Mouse (Mus musculus): ENCODE data around the gene Mybpc2. TPM values are rescaled to one million over a fixed set of nuclear protein-coding genes. Genes with fewer than 3 reads are reported as not detected.

The Mybpc2 gene
- polyA plus RNA-seq, 1 experiment, result not detected

DNA sequence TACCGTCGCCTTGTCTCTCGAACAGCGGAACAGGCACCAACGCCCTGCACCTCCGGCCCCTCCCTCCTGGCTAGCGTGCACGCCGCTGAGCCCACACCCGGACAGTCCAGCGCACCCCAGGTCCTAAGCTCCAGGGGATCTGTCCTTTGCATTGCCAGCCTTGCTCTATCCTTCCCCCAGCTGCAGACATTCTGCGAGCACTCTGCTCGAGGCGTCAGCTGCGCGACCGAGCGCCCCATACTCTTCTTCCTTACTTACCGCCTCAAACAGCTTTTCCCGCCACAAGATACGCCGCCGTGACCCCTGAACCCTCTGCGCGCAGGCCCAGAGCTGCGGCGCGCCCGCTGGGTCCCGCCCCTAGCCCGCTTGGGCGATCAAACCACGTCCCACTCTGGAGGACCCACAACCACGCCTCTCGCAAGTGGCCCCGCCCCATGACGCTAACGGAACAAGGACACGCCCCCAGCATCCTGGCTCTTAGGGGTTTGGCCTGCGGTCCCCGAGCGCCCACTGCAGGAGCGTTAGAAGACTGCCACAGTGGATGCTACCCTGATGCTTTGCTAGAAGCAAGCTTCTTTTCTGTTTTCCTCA, 24.1 kb upstream of the Mybpc2 start, which contains the start of gene Pold1:
Gene Pold1, minus strand, starts transcription at position 353 of the 591 bp plus-strand sequence.
- H3K4me3 ChIP-seq (ENCODE audit: insufficient read depth, low read length), result peak within 1 kb of the TSS; percentile 68
- 0 out of 2 replicates have a peak, but pooled peaks cover 2% of the 10 kb centered on the region for H3K4me1 ChIP-seq (ENCODE audit: control insufficient read depth, insufficient read depth, low read length)
- peak within 1 kb of the TSS; percentile 37 for H3K27ac ChIP-seq (ENCODE audit: insufficient read depth, low read depth, low read length)
- TF ChIP-seq POLR2A (IDR thresholded peaks at IDR 0.05; ENCODE audit: borderline replicate concordance, low read depth, low read length) (no peak), CTCF (IDR thresholded peaks at IDR 0.05; ENCODE audit: low read depth, low read length) (0 out of 2 replicates have a peak, but pooled peaks have one; percentile 15)

DNA sequence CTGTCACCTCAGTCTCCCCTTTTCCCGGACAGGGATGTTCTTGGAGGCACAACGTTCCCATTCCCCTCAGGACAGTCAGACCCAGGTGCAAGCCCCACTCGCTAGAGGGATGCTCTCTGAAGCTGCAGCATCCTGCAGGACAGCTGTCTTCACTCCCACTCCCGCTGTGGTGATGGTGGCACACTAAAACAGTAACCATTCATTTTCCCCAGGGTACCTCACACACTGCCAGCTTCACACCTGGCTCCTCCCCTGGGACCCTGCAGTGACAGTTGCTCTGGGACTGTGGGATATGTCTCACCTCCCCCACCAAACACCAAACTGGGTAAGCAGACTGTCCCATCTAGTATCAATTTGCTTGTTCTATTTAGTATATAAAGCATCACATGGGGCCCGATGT, 23.3 kb upstream of the Mybpc2 start:
- Histone ChIP-seq H3K4me3 (ENCODE audit: insufficient read depth, low read length) (peak overlapping the region; percentile 68), H3K27ac (ENCODE audit: insufficient read depth, low read depth, low read length) (no peak overlapping the region), H3K4me1 (ENCODE audit: control insufficient read depth, insufficient read depth, low read length) (0 out of 2 replicates have a peak, but pooled peaks cover 2% of the 10 kb centered on the region)
- TF ChIP-seq POLR2A (IDR thresholded peaks at IDR 0.05; ENCODE audit: borderline replicate concordance, low read depth, low read length) (no peak), CTCF (IDR thresholded peaks at IDR 0.05; ENCODE audit: low read depth, low read length) (no peak)

DNA sequence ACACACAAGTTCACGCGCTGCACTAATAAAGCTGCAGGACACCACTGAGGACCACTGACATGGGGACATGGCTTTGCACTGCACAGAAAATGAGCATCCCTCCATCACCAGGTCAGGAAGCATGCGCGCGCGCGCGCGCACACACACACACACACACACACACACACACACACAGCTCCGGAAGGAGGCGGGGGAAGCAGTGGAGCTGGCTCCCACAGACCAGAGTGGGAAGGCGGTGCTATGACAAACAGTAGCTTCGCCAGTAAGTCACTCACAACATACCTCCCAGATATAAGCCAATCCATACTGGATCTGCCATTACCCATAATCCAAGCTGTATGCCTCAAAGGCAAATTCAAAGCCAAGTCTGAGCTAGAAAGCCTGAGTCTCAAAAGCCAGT, 22.6 kb upstream of the Mybpc2 start:
- TF ChIP-seq POLR2A (IDR thresholded peaks at IDR 0.05; ENCODE audit: borderline replicate concordance, low read depth, low read length) (no peak), CTCF (IDR thresholded peaks at IDR 0.05; ENCODE audit: low read depth, low read length) (no peak)
- Histone ChIP-seq H3K4me1 (ENCODE audit: control insufficient read depth, insufficient read depth, low read length) (0 out of 2 replicates have a peak, but pooled peaks cover 2% of the 10 kb centered on the region), H3K27ac (ENCODE audit: insufficient read depth, low read depth, low read length) (no peak overlapping the region), H3K4me3 (ENCODE audit: insufficient read depth, low read length) (peak overlapping the region; percentile 68; the same call in 1 of the 2 replicates)

DNA sequence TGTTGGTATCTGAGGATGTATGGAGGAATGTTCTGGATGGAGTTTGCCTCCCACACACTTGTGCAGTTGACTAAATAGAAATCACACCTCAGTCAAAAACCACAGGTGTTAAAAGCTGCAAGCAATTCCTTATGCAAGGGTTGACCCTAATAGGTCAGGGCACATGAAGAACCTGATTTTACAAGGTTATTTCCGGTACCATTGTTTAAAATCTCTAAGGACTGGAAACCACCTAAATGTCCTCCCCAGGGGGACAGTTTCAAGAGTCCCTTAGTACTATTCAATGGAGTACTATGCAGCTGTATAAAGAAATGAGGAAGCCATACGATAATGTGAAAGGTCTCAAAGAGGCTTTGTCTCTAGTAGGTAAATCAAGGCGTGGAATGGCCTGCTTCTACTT, 21.8 kb upstream of the Mybpc2 start:
- 0 out of 2 replicates have a peak, but pooled peaks cover 2% of the 10 kb centered on the region for H3K4me1 ChIP-seq (ENCODE audit: control insufficient read depth, insufficient read depth, low read length)
- no peak overlapping the region for H3K27ac ChIP-seq (ENCODE audit: insufficient read depth, low read depth, low read length)
- no peak overlapping the region for H3K4me3 ChIP-seq (ENCODE audit: insufficient read depth, low read length)
- no peak for TF ChIP-seq CTCF (IDR thresholded peaks at IDR 0.05; ENCODE audit: low read depth, low read length)
- no peak for TF ChIP-seq POLR2A (IDR thresholded peaks at IDR 0.05; ENCODE audit: borderline replicate concordance, low read depth, low read length)

DNA sequence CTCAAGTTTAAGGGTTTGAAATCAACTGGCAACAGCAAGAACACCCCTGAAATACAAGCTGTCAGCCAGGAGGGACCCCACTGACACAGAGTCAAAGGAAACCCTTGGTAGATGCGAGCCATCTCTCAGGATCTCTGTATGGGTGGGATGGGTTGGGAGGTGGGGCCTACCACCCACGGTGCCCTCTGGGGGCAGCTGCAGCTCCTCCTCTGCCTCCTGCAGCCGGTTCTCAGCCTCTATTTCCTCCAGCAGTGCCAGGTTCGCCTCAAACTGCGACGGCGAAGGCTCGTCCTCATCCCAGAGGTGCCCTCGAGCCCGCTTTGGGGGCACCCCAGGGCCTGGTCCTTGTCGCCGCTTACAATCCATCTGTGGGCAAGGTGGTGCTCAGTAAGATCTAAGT, 18.6 kb upstream of the Mybpc2 start:
- TF ChIP-seq POLR2A (IDR thresholded peaks at IDR 0.05; ENCODE audit: borderline replicate concordance, low read depth, low read length) (no peak), CTCF (IDR thresholded peaks at IDR 0.05; ENCODE audit: low read depth, low read length) (no peak)
- H3K4me3 ChIP-seq (ENCODE audit: insufficient read depth, low read length), result no peak overlapping the region
- H3K4me1 ChIP-seq (ENCODE audit: control insufficient read depth, insufficient read depth, low read length), result 0 out of 2 replicates have a peak, but pooled peaks cover 2% of the 10 kb centered on the region
- no peak overlapping the region for H3K27ac ChIP-seq (ENCODE audit: insufficient read depth, low read depth, low read length)

DNA sequence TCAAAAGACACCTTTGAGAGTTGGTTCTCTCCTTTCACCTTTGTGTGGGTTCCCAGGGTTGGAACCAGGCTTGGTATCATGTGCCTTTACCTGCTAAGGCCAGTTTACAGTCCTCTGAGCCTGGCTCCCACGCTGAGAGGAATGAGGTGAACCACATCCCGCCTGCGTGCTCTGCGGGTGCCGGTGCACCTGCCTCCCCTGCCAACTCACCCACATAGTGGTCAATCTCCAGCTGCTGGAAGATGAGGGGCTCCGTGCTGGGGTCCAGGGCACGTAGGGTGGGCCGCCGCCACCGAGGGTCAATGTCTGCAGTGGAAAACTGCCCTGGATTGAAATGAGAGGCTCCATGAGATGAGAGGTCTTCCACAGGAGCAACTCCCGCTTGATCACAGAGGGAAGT, 18.1 kb upstream of the Mybpc2 start:
- TF ChIP-seq CTCF (IDR thresholded peaks at IDR 0.05; ENCODE audit: low read depth, low read length) (no peak), POLR2A (IDR thresholded peaks at IDR 0.05; ENCODE audit: borderline replicate concordance, low read depth, low read length) (no peak)
- Histone ChIP-seq H3K4me1 (ENCODE audit: control insufficient read depth, insufficient read depth, low read length) (0 out of 2 replicates have a peak, but pooled peaks cover 2% of the 10 kb centered on the region), H3K27ac (ENCODE audit: insufficient read depth, low read depth, low read length) (no peak overlapping the region), H3K4me3 (ENCODE audit: insufficient read depth, low read length) (no peak overlapping the region)

DNA sequence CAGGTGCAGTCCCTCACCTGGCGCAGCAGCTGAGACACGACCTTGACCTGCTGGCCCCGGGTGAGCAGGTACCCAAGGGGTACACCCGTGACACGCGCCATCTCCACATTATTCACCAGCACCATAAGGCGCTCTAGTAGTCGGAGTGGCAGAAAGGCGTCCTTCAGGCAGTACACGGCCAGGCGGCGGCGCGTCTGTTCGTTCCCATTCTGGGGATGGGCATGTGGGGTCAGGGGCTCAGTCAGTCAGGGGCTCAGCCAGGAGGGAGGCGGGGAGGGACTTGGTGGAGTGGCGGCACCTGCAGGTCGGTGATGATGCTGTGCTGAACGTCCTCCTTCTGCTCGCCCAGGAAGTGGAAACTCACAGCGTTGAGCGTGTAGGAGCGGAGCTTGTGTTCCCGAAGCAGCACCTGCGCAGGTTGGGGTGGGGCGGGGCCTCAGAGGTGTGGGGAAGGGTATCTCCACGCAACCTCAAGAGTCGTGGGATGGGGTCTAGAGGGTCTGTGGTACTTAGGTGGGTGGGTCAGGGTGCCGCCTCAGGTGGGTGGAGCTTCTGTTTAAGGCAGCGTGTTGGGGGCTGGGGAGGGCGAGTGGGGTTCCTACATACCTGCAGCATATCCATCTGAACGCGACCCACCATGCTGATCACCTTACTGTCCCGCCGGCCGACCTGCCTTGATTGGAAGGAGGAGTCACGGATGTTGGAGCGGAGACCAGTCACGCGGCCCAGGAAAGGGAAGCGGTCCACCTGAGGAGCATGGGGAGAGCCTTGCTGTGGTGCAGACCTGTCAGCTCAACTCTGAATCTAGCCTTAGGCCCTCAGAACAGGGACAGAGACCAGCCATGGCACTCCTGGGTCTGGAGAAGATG, 14.5 kb upstream of the Mybpc2 start:
- TF ChIP-seq POLR2A (IDR thresholded peaks at IDR 0.05; ENCODE audit: borderline replicate concordance, low read depth, low read length), result no peak
- no peak for TF ChIP-seq CTCF (IDR thresholded peaks at IDR 0.05; ENCODE audit: low read depth, low read length)
- H3K4me1 ChIP-seq (ENCODE audit: control insufficient read depth, insufficient read depth, low read length), result no peaks in the 10 kb centered on the region
- H3K27ac ChIP-seq (ENCODE audit: insufficient read depth, low read depth, low read length), result no peak overlapping the region
- no peak overlapping the region for H3K4me3 ChIP-seq (ENCODE audit: insufficient read depth, low read length)

DNA sequence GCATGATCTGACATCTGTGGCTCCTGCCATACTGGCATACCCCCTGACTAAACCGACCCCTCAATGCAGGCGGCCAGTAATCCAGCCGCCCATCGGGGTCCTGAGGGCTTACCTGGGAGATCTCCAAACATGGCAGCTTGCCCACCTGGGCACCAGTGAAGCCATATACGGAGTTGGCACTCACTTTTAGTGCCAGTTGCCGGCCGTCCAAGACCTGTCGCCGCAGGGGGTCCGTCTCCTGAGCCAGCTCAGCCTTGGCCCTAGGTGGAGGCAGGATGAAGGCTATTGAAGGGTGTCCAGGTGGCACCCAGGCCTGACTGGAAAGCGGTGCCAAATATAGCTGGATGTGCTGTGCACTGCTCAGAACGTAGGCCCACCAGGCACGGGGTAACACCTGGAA, 13.0 kb upstream of the Mybpc2 start:
- Histone ChIP-seq H3K4me1 (ENCODE audit: control insufficient read depth, insufficient read depth, low read length) (no peaks in the 10 kb centered on the region), H3K27ac (ENCODE audit: insufficient read depth, low read depth, low read length) (no peak overlapping the region), H3K4me3 (ENCODE audit: insufficient read depth, low read length) (no peak overlapping the region)
- TF ChIP-seq POLR2A (IDR thresholded peaks at IDR 0.05; ENCODE audit: borderline replicate concordance, low read depth, low read length), result no peak
- no peak for TF ChIP-seq CTCF (IDR thresholded peaks at IDR 0.05; ENCODE audit: low read depth, low read length)

DNA sequence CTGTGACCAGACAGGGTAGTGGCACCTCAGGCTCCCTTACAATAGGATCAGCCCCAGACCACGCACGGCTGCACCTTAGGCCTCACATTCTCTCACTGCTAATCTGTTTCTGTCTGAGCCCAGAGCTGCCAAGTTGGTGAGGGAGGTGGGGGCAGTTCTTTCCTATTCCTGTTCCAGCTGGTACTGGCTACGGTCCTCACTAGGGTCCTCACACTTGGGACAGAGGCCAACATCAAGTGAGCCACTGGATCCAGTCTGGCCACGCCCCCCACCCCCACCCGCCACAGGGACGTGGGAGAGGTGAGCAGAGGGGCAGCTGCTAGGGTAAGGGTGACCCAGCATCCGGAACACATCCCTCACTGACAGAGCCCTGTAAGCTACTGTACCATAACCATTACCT, 12.6 kb upstream of the Mybpc2 start:
- TF ChIP-seq POLR2A (IDR thresholded peaks at IDR 0.05; ENCODE audit: borderline replicate concordance, low read depth, low read length), result no peak
- TF ChIP-seq CTCF (IDR thresholded peaks at IDR 0.05; ENCODE audit: low read depth, low read length), result no peak
- H3K4me1 ChIP-seq (ENCODE audit: control insufficient read depth, insufficient read depth, low read length), result no peaks in the 10 kb centered on the region
- H3K4me3 ChIP-seq (ENCODE audit: insufficient read depth, low read length), result no peak overlapping the region
- H3K27ac ChIP-seq (ENCODE audit: insufficient read depth, low read depth, low read length), result no peak overlapping the region

DNA sequence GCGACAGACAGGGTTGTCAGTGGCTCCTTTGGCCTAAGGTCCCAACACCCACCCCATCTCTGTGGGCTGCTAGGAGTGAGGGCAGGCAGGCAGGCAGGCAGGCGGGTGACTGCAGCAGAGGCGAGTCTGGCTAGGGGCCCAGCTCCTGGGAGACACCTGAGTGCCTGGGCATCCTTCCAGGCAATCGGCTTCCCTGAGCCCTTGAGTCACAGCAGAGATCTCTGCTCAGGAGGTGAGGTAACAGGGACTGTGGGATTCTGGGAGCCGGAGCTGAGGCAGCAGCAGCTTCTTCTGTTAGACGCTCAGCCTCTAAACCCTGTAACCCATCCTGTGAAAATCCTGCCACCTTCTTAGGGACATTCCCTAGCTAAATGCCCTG, 12.1 kb upstream of the Mybpc2 start:
- TF ChIP-seq POLR2A (IDR thresholded peaks at IDR 0.05; ENCODE audit: borderline replicate concordance, low read depth, low read length), result no peak
- TF ChIP-seq CTCF (IDR thresholded peaks at IDR 0.05; ENCODE audit: low read depth, low read length), result no peak

More for the DNA sequence above, 12.1 kb upstream of the Mybpc2 start:
- Histone ChIP-seq H3K4me1 (ENCODE audit: control insufficient read depth, insufficient read depth, low read length) (no peaks in the 10 kb centered on the region), H3K4me3 (ENCODE audit: insufficient read depth, low read length) (no peak overlapping the region), H3K27ac (ENCODE audit: insufficient read depth, low read depth, low read length) (no peak overlapping the region)
